Mouse (Mus musculus): ENCODE data around the gene Jrkl. TPM values are rescaled to one million over a fixed set of nuclear protein-coding genes. Genes with fewer than 3 reads are reported as not detected.

The Jrkl gene
- 1 to 10 TPM; 7.6 to 9.8 TPM for total RNA-seq (2021)

DNA sequence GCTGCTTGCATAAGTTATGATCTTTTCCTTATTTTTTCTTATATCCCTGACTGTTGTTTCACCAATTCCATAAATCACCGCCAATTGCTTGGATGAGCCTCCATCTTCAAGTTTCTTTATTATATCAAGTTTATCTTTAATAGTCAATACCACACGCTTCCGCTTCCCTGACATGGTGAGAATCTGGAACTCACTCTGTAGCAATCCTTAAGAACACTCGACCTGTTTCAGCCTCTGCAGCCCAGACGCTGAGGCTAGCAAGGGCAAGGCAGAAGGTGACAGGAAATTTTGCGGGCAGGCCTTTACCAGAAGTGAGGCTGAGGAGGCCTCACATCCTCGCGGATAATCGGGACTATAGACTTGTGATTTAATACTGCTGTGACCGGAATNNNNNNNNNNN lies at the start of gene Jrkl:
Gene Jrkl (minus strand): TSS at position 349 of the 400 bp plus-strand sequence.
- DNase-seq (ENCODE audit: low spot score in 2 of 2) = peak; percentile 22 to 23
- intact Hi-C loops (cut with DNase I) = loop anchor here (2.0 kb wide), 1 partner anchor 471 kb away; no protein-coding TSS in a partner anchor

DNA sequence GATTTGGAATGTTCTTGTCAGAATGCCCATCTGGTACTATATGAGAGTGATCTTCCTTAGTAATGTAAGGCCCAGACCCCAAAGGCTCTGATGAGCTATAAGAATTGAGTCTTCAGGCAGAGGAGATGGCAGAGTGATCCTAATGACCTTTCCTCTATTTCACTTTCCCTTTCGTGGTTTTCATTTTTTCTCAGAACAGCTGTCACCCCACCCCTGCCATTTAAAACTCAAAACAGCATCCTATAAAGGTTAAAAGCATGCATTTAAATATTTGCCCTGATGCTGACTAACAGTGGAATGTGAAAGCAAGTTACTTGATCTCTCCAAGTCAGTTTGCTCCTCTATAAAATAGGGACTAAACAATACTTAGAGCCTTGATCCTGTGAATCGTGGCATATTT lies 41.9 kb upstream of the Jrkl start:
- no peak for DNase-seq (ENCODE audit: low spot score in 2 of 2)
- intact Hi-C loops (cut with DNase I) = no loop called here

DNA sequence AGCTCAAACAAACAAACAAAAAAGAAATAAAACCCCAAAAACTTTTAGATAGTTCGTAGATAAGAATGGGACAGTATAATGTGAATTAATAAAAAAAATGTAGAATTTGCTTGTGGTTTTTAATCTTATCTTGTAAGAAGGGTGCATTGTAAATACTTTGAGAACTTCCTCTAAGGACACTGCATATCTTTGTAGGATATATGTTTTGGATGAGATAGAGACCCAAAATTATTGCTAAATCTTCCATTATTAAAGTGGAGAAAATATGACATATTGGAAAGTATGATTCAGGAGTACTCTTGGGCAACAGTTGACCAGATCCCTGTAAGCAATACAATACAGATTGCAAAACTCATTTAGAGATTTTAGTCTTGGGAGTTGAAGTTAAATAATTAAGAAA lies 27.6 kb upstream of the Jrkl start:
- DNase-seq (ENCODE audit: low spot score in 2 of 2) = no peak
- intact Hi-C loops (cut with DNase I) = no loop called here

DNA sequence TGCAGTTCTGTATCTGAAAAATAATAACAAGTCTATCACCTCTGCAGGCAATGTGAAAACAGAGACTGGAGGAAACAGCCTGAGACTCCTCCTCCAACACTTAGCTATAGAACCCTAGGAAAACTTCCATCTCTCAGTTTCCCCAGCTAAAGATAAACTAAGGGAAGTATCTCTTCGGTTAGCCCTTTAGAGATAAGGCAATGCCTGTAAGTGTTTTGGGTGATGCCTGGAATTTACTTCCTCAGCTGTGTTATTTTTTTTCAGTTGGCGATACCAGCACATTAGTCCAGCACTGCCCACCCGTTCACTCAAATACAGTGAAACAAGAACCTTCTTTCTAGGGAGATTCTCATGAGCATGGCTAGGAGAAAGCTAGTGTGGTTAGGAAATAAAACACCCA lies 15.4 kb upstream of the Jrkl start:
- intact Hi-C loops (cut with DNase I) = no loop called here
- DNase-seq (ENCODE audit: low spot score in 2 of 2) = no peak

GRCm38 (mm10) chr9:13258173-13258572 lies 12.5 kb upstream of the Jrkl start:
- no peak for DNase-seq (ENCODE audit: low spot score in 2 of 2)
- intact Hi-C loops (cut with DNase I) = no loop called here

DNA sequence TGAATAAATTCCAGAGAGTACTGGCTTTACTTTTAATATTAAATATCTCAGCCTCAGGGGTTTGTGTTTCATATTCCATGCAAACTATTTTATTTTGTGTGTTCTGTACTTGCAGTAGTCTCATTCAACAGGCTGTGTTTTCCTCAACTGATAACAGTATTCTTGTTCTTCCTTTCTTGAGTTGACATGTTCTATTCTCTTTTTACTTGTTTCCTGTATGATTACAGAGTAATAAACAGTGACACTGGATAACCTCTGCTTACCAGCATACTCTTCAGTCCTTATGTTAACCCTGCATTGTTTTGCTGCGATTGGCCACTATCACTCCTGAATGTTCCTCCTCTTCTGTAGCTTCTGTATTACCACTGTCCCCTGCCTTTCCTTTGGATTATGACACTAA lies 11.1 kb upstream of the Jrkl start:
- intact Hi-C loops (cut with DNase I) = no loop called here
- no peak for DNase-seq (ENCODE audit: low spot score in 2 of 2)

GRCm38 (mm10) chr9:13251251-13251650 lies 5.6 kb upstream of the Jrkl start:
- intact Hi-C loops (cut with DNase I) = no loop called here
- no peak for DNase-seq (ENCODE audit: low spot score in 2 of 2)

- intact Hi-C loops (cut with DNase I) = no loop called here
- DNase-seq (ENCODE audit: low spot score in 2 of 2) = no peak
Measured at GRCm38 (mm10) chr9:13248104-13248503, 2.5 kb upstream of the Jrkl start.

- intact Hi-C loops (cut with DNase I) = loop anchor here (2.0 kb wide), 1 partner anchor 50 kb away; the partner anchor contains the start of gene Maml2
- DNase-seq (ENCODE audit: low spot score in 2 of 2) = peak; percentile 73 to 74
Measured at GRCm38 (mm10) chr9:13246815-13247638, 1.4 kb upstream of the Jrkl start, which contains the start of gene Ccdc82. Gene Ccdc82, plus strand, starts transcription at chr9:13246955.

DNA sequence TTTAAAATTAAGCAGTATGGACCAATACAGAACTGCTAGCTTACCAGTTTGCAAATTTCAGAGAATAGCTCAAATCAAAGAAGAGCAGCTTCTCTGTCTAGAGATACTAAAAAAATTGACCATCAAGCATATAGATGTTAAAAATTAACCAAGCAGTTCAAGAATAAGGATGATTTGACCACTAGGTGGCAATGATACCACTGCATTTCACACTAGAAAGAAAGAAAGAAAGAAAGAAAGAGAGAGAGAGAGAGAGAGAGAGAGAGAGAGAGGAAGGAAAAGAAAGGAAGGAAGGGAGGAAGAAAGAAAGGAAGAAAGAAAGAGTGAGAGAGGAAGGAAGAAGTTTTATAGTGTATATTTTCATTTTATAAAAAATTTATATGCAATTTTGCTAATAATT lies 3.3 kb downstream of the Jrkl start:
- DNase-seq (ENCODE audit: low spot score in 2 of 2) = no peak
- intact Hi-C loops (cut with DNase I) = loop anchor here (2.0 kb wide), 1 partner anchor 410 kb away; no protein-coding TSS in a partner anchor

- no peak for DNase-seq (ENCODE audit: low spot score in 2 of 2)
- intact Hi-C loops (cut with DNase I) = loop anchor here (2.0 to 10.0 kb wide), 2 partner anchors 485 to 593 kb away; partner anchors contain the start of genes Cep57 and Fam76b
Measured at GRCm38 (mm10) chr9:13231545-13232216, 13.9 kb downstream of the Jrkl start.

GRCm38 (mm10) chr9:13230553-13230952 lies 15.1 kb downstream of the Jrkl start:
- intact Hi-C loops (cut with DNase I) = loop anchor here (10.0 kb wide), 1 partner anchor 594 kb away; the partner anchor contains the start of genes Cep57 and Fam76b

DNA sequence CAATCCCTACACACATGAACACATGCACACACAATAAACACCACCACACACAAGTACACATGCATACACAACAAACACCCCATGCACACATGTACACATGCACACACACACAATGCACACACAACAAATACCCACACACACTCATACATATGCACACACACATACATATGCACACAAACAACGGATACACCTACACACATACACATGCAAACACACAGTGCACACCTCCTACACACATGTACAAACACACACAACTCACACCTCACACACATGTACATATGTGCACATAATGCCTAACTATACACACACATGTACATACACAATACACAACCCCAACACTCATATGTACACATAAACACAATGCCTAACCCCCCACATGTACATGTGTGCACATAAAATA lies 19.8 kb downstream of the Jrkl start:
- no peak for DNase-seq (ENCODE audit: low spot score in 2 of 2)
- intact Hi-C loops (cut with DNase I) = no loop called here

More at GRCm38 (mm10) chr9:13230553-13230952, 15.1 kb downstream of the Jrkl start:
- DNase-seq (ENCODE audit: low spot score in 2 of 2) = no peak

DNA sequence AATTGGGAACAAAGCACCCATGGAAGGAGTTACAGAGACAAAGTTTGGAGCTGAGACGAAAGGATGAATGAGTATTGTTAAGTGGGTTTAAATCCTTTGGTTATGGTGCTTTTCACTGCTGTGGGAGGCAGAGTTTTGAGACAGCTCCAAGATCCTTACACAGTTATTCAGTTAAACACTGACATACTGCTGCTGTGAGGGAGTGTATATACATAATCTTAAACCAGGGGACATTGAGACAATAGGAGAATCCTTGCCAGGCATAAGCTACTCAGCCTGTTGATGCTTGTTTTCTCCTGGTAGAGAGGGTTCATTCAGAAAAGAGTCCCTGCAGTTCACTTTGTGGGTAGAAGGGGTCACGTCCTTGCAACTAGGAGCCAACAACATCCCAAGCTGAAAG lies 39.3 kb downstream of the Jrkl start:
- intact Hi-C loops (cut with DNase I) = no loop called here
- DNase-seq (ENCODE audit: low spot score in 2 of 2) = no peak

DNA sequence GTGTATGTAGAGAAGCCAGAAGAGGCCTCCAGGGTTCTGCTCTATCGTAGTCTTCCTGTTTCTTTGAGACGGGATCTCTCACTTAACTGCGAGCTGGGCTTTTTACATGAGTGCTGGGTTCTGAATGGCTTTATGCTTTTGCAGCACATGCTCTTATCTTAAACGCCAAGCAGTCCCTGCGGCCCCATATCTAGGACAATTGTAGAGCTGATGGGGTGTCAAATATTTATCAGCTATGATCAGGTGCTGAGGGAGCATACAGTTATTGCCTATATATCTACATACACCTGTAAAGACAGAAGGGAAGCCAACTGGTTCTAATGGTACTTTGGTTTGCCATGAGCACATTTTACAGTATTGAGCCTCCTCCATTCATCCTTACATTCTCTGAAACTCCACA lies 41.9 kb downstream of the Jrkl start:
- DNase-seq (ENCODE audit: low spot score in 2 of 2) = no peak
- intact Hi-C loops (cut with DNase I) = no loop called here

GRCm38 (mm10) chr9:13203109-13203508 lies 42.5 kb downstream of the Jrkl start:
- intact Hi-C loops (cut with DNase I) = no loop called here
- no peak for DNase-seq (ENCODE audit: low spot score in 2 of 2)

DNA sequence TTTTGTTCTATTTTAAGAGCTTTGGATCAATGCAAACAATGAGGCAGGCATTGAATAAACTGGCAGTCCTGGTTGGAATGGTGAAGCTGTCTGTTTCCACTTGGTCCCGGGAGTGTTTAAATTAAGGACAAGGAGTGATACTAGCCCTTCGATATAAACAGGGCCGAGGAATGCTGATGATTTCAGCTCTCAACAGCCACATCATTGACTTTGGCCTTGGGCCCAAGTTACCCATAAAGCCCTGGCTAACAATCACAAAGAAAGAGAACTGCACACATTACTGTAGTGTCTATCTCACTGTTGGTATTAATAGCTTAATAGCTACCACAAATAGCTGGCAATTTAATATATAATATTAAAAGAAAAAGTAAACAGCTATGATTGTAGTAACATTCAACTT lies 45.5 kb downstream of the Jrkl start:
- DNase-seq (ENCODE audit: low spot score in 2 of 2) = no peak
- intact Hi-C loops (cut with DNase I) = no loop called here

- intact Hi-C loops (cut with DNase I) = loop anchor here (10.0 kb wide), 1 partner anchor 321 kb away; no protein-coding TSS in a partner anchor
- DNase-seq (ENCODE audit: low spot score in 2 of 2) = peak in 1 of 2 experiments; percentile 17
Measured at GRCm38 (mm10) chr9:13195762-13196161, 49.9 kb downstream of the Jrkl start.

DNA sequence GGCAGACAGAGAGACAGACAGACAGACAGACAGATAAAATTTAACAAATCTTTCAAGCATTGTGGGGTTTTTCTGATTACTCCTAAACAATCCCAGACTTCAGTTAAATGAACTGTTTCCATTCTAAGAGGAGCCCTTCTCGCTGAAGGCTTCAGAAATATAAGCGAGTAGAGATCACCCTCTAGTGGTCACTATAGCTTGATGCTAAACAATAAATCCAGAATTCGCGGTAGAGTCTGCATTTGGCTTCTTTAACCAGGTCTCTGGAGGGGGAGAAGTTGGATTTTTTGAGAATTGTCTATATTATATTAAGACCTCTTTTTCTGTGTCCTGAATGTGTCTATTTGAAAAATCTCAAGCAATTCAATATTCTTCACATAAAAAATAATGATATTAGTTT lies 50.4 kb downstream of the Jrkl start:
- no peak for DNase-seq (ENCODE audit: low spot score in 2 of 2)
- intact Hi-C loops (cut with DNase I) = loop anchor here (10.0 kb wide), 1 partner anchor 320 kb away; no protein-coding TSS in a partner anchor

GRCm38 (mm10) chr9:13194619-13195018 lies 51.0 kb downstream of the Jrkl start:
- intact Hi-C loops (cut with DNase I) = loop anchor here (10.0 kb wide), 1 partner anchor 320 kb away; no protein-coding TSS in a partner anchor
- no peak for DNase-seq (ENCODE audit: low spot score in 2 of 2)
